Mouse (Mus musculus): Measurements from ENCODE around the gene Ntn5. TPM values are rescaled to one million over a fixed set of nuclear protein-coding genes. Genes with fewer than 3 reads are reported as not detected.

Ntn5 gene
- total RNA-seq, 1 experiment, result 0.54 TPM

DNA sequence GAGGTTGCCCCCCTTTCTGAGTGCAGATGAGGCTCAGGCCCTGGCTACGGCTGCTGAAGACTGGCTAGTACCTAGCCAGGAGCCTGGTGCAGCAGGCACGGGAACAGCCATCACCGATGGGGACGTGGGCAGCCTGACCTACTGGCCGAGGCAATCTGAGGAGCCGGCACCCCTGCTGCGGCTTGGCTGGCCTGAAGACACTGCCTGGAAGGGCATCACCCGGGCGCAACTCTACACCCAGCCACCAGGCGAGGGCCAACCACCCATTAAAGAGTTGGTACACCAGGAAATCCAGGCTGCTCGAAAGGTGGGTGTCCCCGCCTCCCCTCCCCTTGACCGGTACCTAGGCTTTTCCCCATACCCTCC, 38.5 kb downstream of the Ntn5 start:
- TF ChIP-seq MAFK (IDR thresholded peaks at IDR 0.05; ENCODE audit: insufficient read depth, low read depth, low read length), result no peak
- TF ChIP-seq CHD2 (IDR thresholded peaks at IDR 0.05; ENCODE audit: low read depth, low read length), result no peak
- no peak for TF ChIP-seq HCFC1 (IDR thresholded peaks at IDR 0.05; ENCODE audit: borderline replicate concordance, insufficient read depth, low read length)
- no peak for TF ChIP-seq ZNF384 (IDR thresholded peaks at IDR 0.05; ENCODE audit: low read depth, low read length)
- TF ChIP-seq ZC3H11A (IDR thresholded peaks at IDR 0.05; ENCODE audit: borderline replicate concordance, low read depth, low read length), result no peak
- no peak overlapping the region for H3K27ac ChIP-seq (ENCODE audit: insufficient read depth, low read depth, low read length, poor library complexity, severe bottlenecking)
- H3K4me1 ChIP-seq (ENCODE audit: control insufficient read depth in 2 of 2, insufficient read depth in 2 of 2, low read length in 2 of 2, poor library complexity in 1 of 2), result peaks cover 0 to 8% of the 10 kb centered on the region in 2 experiments; a peak in 1 of 4 replicates
- H3K9me3 ChIP-seq (ENCODE audit: control insufficient read depth, insufficient read depth, low read depth, low read length), result no peaks in the 10 kb centered on the region
- in situ Hi-C loops (cut with MboI; ENCODE audit: low sequenced_read_pairs in 2 of 2, unreplicated experiment in 2 of 2), result no loop called here
- peaks cover 65% of the 10 kb centered on the region for H3K36me3 ChIP-seq (ENCODE audit: control insufficient read depth, insufficient read depth, low read length, poor library complexity, severe bottlenecking)
- no peak overlapping the region for H3K4me3 ChIP-seq (ENCODE audit: insufficient read depth in 1 of 2, low read depth in 1 of 2, low read length in 2 of 2, poor library complexity in 1 of 2, severe bottlenecking in 1 of 2)
- H3K9ac ChIP-seq (ENCODE audit: insufficient read depth, low read depth, low read length, poor library complexity, severe bottlenecking), result no peak overlapping the region
- DNase-seq (ENCODE audit: low read depth, low spot score), result no peak

DNA sequence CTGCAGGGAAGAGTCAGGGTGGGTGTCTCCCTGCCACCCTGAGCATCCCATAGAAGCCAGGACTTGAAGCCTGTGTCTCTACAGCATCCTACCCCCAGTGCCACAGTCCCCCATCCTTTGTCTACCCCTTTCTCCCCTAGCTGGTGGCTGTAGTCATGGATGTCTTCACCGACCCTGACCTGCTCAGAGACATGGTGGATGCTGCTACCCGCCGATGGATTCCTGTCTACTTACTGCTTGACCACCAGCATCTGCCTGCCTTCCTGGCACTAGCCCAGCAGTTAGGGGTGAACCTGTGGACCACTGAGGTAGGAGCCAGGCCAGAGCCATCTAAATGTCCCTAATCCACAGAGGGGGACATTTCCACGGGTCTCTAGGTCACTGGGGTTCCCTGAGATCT, 39.5 kb downstream of the Ntn5 start:
- Histone ChIP-seq H3K9me3 (ENCODE audit: control insufficient read depth, insufficient read depth, low read depth, low read length) (no peaks in the 10 kb centered on the region), H3K9ac (ENCODE audit: insufficient read depth, low read depth, low read length, poor library complexity, severe bottlenecking) (no peak overlapping the region), H3K27ac (ENCODE audit: insufficient read depth, low read depth, low read length, poor library complexity, severe bottlenecking) (no peak overlapping the region), H3K4me3 (ENCODE audit: insufficient read depth in 1 of 2, low read depth in 1 of 2, low read length in 2 of 2, poor library complexity in 1 of 2, severe bottlenecking in 1 of 2) (no peak overlapping the region), H3K4me1 (ENCODE audit: control insufficient read depth in 2 of 2, insufficient read depth in 2 of 2, low read length in 2 of 2, poor library complexity in 1 of 2) (peaks cover 0 to 8% of the 10 kb centered on the region in 2 experiments; a peak in 1 of 4 replicates), H3K36me3 (ENCODE audit: control insufficient read depth, insufficient read depth, low read length, poor library complexity, severe bottlenecking) (peaks cover 63% of the 10 kb centered on the region)
- no peak for TF ChIP-seq ZC3H11A (IDR thresholded peaks at IDR 0.05; ENCODE audit: borderline replicate concordance, low read depth, low read length)
- TF ChIP-seq CHD2 (IDR thresholded peaks at IDR 0.05; ENCODE audit: low read depth, low read length), result no peak
- no peak for TF ChIP-seq ZNF384 (IDR thresholded peaks at IDR 0.05; ENCODE audit: low read depth, low read length)
- no peak for TF ChIP-seq HCFC1 (IDR thresholded peaks at IDR 0.05; ENCODE audit: borderline replicate concordance, insufficient read depth, low read length)
- no peak for TF ChIP-seq MAFK (IDR thresholded peaks at IDR 0.05; ENCODE audit: insufficient read depth, low read depth, low read length)
- in situ Hi-C loops (cut with MboI; ENCODE audit: low sequenced_read_pairs in 2 of 2, unreplicated experiment in 2 of 2), result no loop called here
- no peak for DNase-seq (ENCODE audit: low read depth, low spot score)

DNA sequence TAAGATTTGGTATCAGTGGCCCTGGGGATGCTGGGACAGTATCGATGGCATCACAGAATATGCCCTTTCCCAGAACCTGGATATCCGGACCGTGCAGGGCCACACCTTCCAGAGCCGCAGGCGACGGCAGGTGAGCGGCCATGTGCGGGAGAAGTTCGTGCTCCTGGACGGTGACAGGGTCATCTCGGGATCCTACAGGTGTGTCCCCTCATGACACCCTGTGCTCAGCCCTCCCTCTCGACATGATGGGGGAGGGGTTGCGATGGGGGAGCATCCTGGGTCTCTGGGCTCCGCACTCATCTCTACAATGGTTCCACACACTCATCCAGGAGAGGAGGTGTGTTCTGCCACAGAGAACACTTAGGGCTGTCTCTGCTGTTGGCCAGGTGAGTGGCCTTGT, 40.0 kb downstream of the Ntn5 start:
- no peak for DNase-seq (ENCODE audit: low read depth, low spot score)
- H3K9ac ChIP-seq (ENCODE audit: insufficient read depth, low read depth, low read length, poor library complexity, severe bottlenecking), result no peak overlapping the region
- peaks cover 60% of the 10 kb centered on the region for H3K36me3 ChIP-seq (ENCODE audit: control insufficient read depth, insufficient read depth, low read length, poor library complexity, severe bottlenecking)
- peaks cover 0 to 8% of the 10 kb centered on the region in 2 experiments; a peak in 1 of 4 replicates for H3K4me1 ChIP-seq (ENCODE audit: control insufficient read depth in 2 of 2, insufficient read depth in 2 of 2, low read length in 2 of 2, poor library complexity in 1 of 2)
- H3K4me3 ChIP-seq (ENCODE audit: insufficient read depth in 1 of 2, low read depth in 1 of 2, low read length in 2 of 2, poor library complexity in 1 of 2, severe bottlenecking in 1 of 2), result no peak overlapping the region
- in situ Hi-C loops (cut with MboI; ENCODE audit: low sequenced_read_pairs in 2 of 2, unreplicated experiment in 2 of 2), result no loop called here
- no peaks in the 10 kb centered on the region for H3K9me3 ChIP-seq (ENCODE audit: control insufficient read depth, insufficient read depth, low read depth, low read length)
- H3K27ac ChIP-seq (ENCODE audit: insufficient read depth, low read depth, low read length, poor library complexity, severe bottlenecking), result no peak overlapping the region
- TF ChIP-seq ZC3H11A (IDR thresholded peaks at IDR 0.05; ENCODE audit: borderline replicate concordance, low read depth, low read length), result no peak
- no peak for TF ChIP-seq ZNF384 (IDR thresholded peaks at IDR 0.05; ENCODE audit: low read depth, low read length)
- no peak for TF ChIP-seq CHD2 (IDR thresholded peaks at IDR 0.05; ENCODE audit: low read depth, low read length)
- TF ChIP-seq HCFC1 (IDR thresholded peaks at IDR 0.05; ENCODE audit: borderline replicate concordance, insufficient read depth, low read length), result no peak
- TF ChIP-seq MAFK (IDR thresholded peaks at IDR 0.05; ENCODE audit: insufficient read depth, low read depth, low read length), result no peak

DNA sequence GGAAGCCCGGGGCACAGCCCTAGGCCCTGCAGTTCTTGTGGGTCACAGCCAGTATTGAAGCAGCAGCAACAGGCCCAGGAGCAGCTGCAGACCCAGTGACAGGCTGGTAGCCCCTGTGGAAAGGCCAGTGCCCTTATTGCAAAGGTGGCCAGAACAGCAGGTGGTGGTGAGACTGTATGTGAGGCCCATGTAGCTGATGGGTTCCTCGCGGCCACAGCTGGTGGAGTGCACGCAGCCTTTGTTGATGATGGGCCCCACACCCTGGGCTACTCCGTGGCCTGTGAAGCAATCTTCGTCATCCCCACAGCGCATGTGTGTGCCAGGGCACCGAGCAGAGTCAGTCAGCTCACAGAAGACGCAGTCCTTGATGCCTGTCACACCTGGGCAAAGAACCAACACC, 41.3 kb downstream of the Ntn5 start:
- H3K4me1 ChIP-seq (ENCODE audit: control insufficient read depth in 2 of 2, insufficient read depth in 2 of 2, low read length in 2 of 2, poor library complexity in 1 of 2), result peaks cover 0 to 11% of the 10 kb centered on the region in 2 experiments; a peak in 1 of 4 replicates
- in situ Hi-C loops (cut with MboI; ENCODE audit: low sequenced_read_pairs in 2 of 2, unreplicated experiment in 2 of 2), result loop anchor here in 1 of 2 experiments (25.0 kb wide), 1 partner anchor 212 kb away; no protein-coding TSS in a partner anchor

More for the DNA sequence above, 41.3 kb downstream of the Ntn5 start:
- TF ChIP-seq HCFC1 (IDR thresholded peaks at IDR 0.05; ENCODE audit: borderline replicate concordance, insufficient read depth, low read length), result no peak
- TF ChIP-seq CHD2 (IDR thresholded peaks at IDR 0.05; ENCODE audit: low read depth, low read length), result no peak
- no peak for TF ChIP-seq ZC3H11A (IDR thresholded peaks at IDR 0.05; ENCODE audit: borderline replicate concordance, low read depth, low read length)
- no peak for TF ChIP-seq MAFK (IDR thresholded peaks at IDR 0.05; ENCODE audit: insufficient read depth, low read depth, low read length)
- TF ChIP-seq ZNF384 (IDR thresholded peaks at IDR 0.05; ENCODE audit: low read depth, low read length), result no peak
- Histone ChIP-seq H3K9me3 (ENCODE audit: control insufficient read depth, insufficient read depth, low read depth, low read length) (no peaks in the 10 kb centered on the region), H3K27ac (ENCODE audit: insufficient read depth, low read depth, low read length, poor library complexity, severe bottlenecking) (no peak overlapping the region), H3K4me3 (ENCODE audit: insufficient read depth in 1 of 2, low read depth in 1 of 2, low read length in 2 of 2, poor library complexity in 1 of 2, severe bottlenecking in 1 of 2) (no peak overlapping the region), H3K36me3 (ENCODE audit: control insufficient read depth, insufficient read depth, low read length, poor library complexity, severe bottlenecking) (peaks cover 48% of the 10 kb centered on the region), H3K9ac (ENCODE audit: insufficient read depth, low read depth, low read length, poor library complexity, severe bottlenecking) (no peak overlapping the region)
- no peak for DNase-seq (ENCODE audit: low read depth, low spot score)
